Mouse (Mus musculus): ENCODE measurements around the gene Cit.

DNA sequence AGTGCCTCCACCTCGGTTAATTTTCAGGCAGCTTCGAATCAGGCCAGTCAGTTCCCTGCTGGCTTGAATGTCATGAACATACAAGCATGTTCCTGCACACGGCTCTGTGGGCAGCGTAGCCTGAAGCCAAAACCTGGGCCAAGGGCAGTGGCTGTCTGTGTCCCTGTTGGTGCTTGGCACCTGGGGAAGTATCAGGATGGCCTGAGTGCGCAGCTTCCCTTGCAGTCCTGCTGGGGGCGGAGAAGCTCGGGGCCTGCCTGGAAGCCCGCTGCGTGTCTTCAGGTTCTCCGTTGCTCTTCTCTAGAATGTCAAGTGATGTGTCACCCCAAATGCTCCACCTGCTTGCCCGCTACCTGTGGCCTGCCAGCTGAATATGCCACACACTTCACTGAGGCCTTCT, 140.0 kb downstream of the Cit start:
- TF ChIP-seq POLR2A (IDR thresholded peaks at IDR 0.05; ENCODE audit: extremely low read depth, insufficient read depth, low read length) = no peak
- TF ChIP-seq CTCF (IDR thresholded peaks at IDR 0.05; ENCODE audit: low read depth, low read length) = no peak
